Mouse (Mus musculus): ENCODE measurements around the gene Tecr. TPM values are rescaled to one million over a fixed set of nuclear protein-coding genes. Genes with fewer than 3 reads are reported as not detected.

Tecr gene
- total and polyA plus RNA-seq, 2 experiments from 2014 or later, result 327 to 380 TPM

GRCm38 (mm10) chr8:83594167-83595049, 13.4 kb downstream of the Tecr start:
- Histone ChIP-seq H3K36me3 (replicated peaks; ENCODE audit: control insufficient read depth, insufficient read depth, low read length) (0 out of 2 replicates have a peak, but pooled peaks cover 4% of the 10 kb centered on the region), H3K4me1 (ENCODE audit: control insufficient read depth, insufficient read depth) (peaks cover 7% of the 10 kb centered on the region; the same call in 1 of the 2 replicates), H3K4me3 (ENCODE audit: low read depth, low read length) (peak overlapping the region; percentile 75), H3K9ac (replicated peaks; ENCODE audit: low read depth, low read length) (peak overlapping the region; percentile 75), H3K27ac (ENCODE audit: low read depth) (peak overlapping the region; percentile 92), H3K9me3 (replicated peaks; ENCODE audit: control insufficient read depth, low read length) (no peaks in the 10 kb centered on the region), H3K27me3 (ENCODE audit: control insufficient read depth, insufficient read depth, low read length) (no peaks in the 10 kb centered on the region), H3K4me2 (ENCODE audit: low read depth, low read length) (peak overlapping the region; percentile 95)
- ATAC-seq (ENCODE audit: insufficient read depth, low read depth) (peak; percentile 98), DNase-seq (ENCODE audit: low spot score) (peak; percentile 99)
- under 1% methylated on average over 43 of the region's 43 CpGs for WGBS
- TF ChIP-seq EP300 (IDR thresholded peaks at IDR 0.05; ENCODE audit: low read depth), result no peak
- TF ChIP-seq CTCF (IDR thresholded peaks at IDR 0.05; ENCODE audit: low read depth), result no peak

DNA sequence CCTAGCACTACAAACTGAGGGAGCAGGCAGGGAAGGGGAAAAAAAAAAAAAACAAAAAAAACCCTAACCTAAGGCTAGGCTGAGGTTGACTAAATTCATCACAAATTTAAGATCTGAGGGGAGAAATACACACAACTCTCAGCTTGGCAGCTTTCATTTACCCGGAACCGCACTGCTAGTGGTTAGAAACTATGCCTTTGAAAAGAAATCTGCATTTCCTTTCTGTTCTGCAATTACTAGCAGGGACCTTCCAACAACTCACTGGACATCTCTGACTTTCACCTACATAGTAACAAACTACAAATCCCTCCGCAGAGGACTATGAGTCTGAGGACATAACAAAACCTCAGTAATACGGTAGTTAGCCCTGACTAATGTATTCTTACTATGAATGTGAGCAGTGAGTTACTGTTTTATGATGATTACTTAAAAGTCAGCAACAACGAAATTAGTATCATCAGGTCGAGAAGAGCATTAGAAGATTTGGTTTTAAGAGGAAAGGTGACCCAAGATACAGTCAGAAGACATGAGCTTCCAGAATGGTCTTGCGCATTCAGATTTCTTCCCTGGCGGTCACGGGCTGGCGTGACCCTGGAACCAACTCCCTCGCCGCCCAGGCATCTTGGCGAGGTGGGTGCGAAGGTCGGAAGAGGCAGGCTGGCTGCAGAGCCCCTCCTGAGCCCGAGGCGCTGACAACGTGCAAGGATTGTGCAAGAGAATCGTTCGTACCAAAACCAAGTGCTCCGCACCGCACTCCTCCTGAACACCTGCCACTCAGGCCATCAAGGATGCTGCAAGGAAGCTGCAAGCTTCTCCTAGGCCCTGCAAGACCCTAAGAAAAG, 14.2 kb downstream of the Tecr start:
- Histone ChIP-seq H3K36me3 (replicated peaks; ENCODE audit: control insufficient read depth, insufficient read depth, low read length) (peaks cover 7% of the 10 kb centered on the region; the same call in 1 of the 2 replicates), H3K9ac (replicated peaks; ENCODE audit: low read depth, low read length) (peak overlapping the region; percentile 75), H3K4me2 (ENCODE audit: low read depth, low read length) (peak overlapping the region; percentile 95), H3K27ac (ENCODE audit: low read depth) (peak overlapping the region; percentile 92), H3K4me3 (ENCODE audit: low read depth, low read length) (peak overlapping the region; percentile 75), H3K4me1 (ENCODE audit: control insufficient read depth, insufficient read depth) (peaks cover 7% of the 10 kb centered on the region; the same call in 1 of the 2 replicates), H3K9me3 (replicated peaks; ENCODE audit: control insufficient read depth, low read length) (no peaks in the 10 kb centered on the region), H3K27me3 (ENCODE audit: control insufficient read depth, insufficient read depth, low read length) (no peaks in the 10 kb centered on the region)
- DNase-seq (ENCODE audit: low spot score), result no peak
- no peak for ATAC-seq (ENCODE audit: insufficient read depth, low read depth)
- no peak for TF ChIP-seq CTCF (IDR thresholded peaks at IDR 0.05; ENCODE audit: low read depth)
- no peak for TF ChIP-seq EP300 (IDR thresholded peaks at IDR 0.05; ENCODE audit: low read depth)
- 6% methylated on average over 22 of the region's 22 CpGs for WGBS

DNA sequence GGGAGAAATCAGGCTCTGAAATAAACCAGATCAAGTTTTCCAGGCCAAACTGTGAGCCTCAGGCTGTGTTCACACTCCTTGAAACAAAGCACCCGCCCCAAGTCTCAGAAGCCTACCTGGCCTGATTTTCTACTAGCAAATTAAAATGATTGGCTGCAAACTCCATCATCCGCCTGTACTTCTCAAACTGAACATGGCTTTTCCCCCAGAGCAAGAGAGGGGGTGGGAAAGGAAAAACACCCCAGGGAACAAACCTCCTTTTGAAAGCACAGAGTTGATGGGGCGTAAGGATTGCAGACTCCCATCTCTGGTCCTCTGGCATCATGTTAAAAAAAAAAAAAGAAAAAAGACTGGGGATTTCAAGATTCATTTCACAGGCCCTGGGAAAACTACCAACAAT, 15.1 kb downstream of the Tecr start:
- Histone ChIP-seq H3K4me2 (ENCODE audit: low read depth, low read length) (peak overlapping the region; percentile 95), H3K27ac (ENCODE audit: low read depth) (no peak overlapping the region), H3K9me3 (replicated peaks; ENCODE audit: control insufficient read depth, low read length) (no peaks in the 10 kb centered on the region), H3K4me1 (ENCODE audit: control insufficient read depth, insufficient read depth) (peaks cover 7% of the 10 kb centered on the region; the same call in 1 of the 2 replicates), H3K4me3 (ENCODE audit: low read depth, low read length) (no peak overlapping the region), H3K27me3 (ENCODE audit: control insufficient read depth, insufficient read depth, low read length) (no peaks in the 10 kb centered on the region), H3K36me3 (replicated peaks; ENCODE audit: control insufficient read depth, insufficient read depth, low read length) (peaks cover 7% of the 10 kb centered on the region; the same call in 1 of the 2 replicates), H3K9ac (replicated peaks; ENCODE audit: low read depth, low read length) (no peak overlapping the region; the same call in 1 of the 2 replicates)
- ATAC-seq (ENCODE audit: insufficient read depth, low read depth), result no peak
- WGBS, result 76% methylated on average over 3 of the region's 3 CpGs
- TF ChIP-seq EP300 (IDR thresholded peaks at IDR 0.05; ENCODE audit: low read depth) (no peak), CTCF (IDR thresholded peaks at IDR 0.05; ENCODE audit: low read depth) (no peak)
- DNase-seq (ENCODE audit: low spot score), result no peak

GRCm38 (mm10) chr8:83590488-83591023, 17.2 kb downstream of the Tecr start:
- no peak for ATAC-seq (ENCODE audit: insufficient read depth, low read depth)
- Histone ChIP-seq H3K4me1 (ENCODE audit: control insufficient read depth, insufficient read depth) (peaks cover 7% of the 10 kb centered on the region; the same call in 1 of the 2 replicates), H3K36me3 (replicated peaks; ENCODE audit: control insufficient read depth, insufficient read depth, low read length) (peaks cover 10% of the 10 kb centered on the region; the same call in 1 of the 2 replicates), H3K9me3 (replicated peaks; ENCODE audit: control insufficient read depth, low read length) (no peaks in the 10 kb centered on the region), H3K4me3 (ENCODE audit: low read depth, low read length) (no peak overlapping the region), H3K27ac (ENCODE audit: low read depth) (no peak overlapping the region), H3K27me3 (ENCODE audit: control insufficient read depth, insufficient read depth, low read length) (no peaks in the 10 kb centered on the region), H3K9ac (replicated peaks; ENCODE audit: low read depth, low read length) (0 out of 2 replicates have a peak overlapping the region, but pooled peaks have one; percentile 7), H3K4me2 (ENCODE audit: low read depth, low read length) (no peak overlapping the region)
- 78% methylated on average over 7 of the region's 7 CpGs for WGBS
- no peak for DNase-seq (ENCODE audit: low spot score)
- no peak; the same call in 1 of the 2 replicates for TF ChIP-seq CTCF (IDR thresholded peaks at IDR 0.05; ENCODE audit: low read depth)
- TF ChIP-seq EP300 (IDR thresholded peaks at IDR 0.05; ENCODE audit: low read depth), result no peak

DNA sequence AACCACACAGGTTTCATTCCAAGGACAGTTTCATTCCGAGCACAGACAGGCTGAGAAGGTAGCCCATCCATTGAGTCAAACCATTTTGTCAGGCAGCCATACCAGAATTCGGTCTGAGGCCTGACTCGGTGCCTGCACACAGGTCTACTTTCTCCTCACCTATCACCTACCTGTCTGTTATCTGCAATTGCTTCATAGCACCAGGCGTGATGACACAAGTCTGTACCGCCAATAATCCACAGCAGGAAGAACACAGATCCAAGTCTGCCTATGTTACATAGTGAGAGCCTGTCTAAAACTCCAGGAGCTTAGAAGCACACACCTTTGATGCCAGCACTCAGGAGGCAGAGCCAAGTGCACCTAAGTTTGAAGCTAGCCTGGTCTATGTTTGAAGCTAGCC, 18.9 kb downstream of the Tecr start:
- peaks cover 23% of the 10 kb centered on the region for H3K36me3 ChIP-seq (replicated peaks; ENCODE audit: control insufficient read depth, insufficient read depth, low read length)
- H3K4me1 ChIP-seq (ENCODE audit: control insufficient read depth, insufficient read depth), result peaks cover 11% of the 10 kb centered on the region; the same call in 1 of the 2 replicates
- TF ChIP-seq EP300 (IDR thresholded peaks at IDR 0.05; ENCODE audit: low read depth) (no peak), CTCF (IDR thresholded peaks at IDR 0.05; ENCODE audit: low read depth) (no peak)

More for the DNA sequence above, 18.9 kb downstream of the Tecr start:
- Histone ChIP-seq H3K4me2 (ENCODE audit: low read depth, low read length) (no peak overlapping the region), H3K9ac (replicated peaks; ENCODE audit: low read depth, low read length) (no peak overlapping the region), H3K4me3 (ENCODE audit: low read depth, low read length) (no peak overlapping the region), H3K27ac (ENCODE audit: low read depth) (no peak overlapping the region), H3K27me3 (ENCODE audit: control insufficient read depth, insufficient read depth, low read length) (no peaks in the 10 kb centered on the region), H3K9me3 (replicated peaks; ENCODE audit: control insufficient read depth, low read length) (no peaks in the 10 kb centered on the region)
- WGBS, result 92% methylated on average over 5 of the region's 5 CpGs
- ATAC-seq (ENCODE audit: insufficient read depth, low read depth), result no peak
- DNase-seq (ENCODE audit: low spot score), result no peak

Data from heart, postnatal 0 days (tissue).